Mouse (Mus musculus) forebrain, embryonic 13.5 days (tissue): ENCODE results near the gene Scgn. TPM values are rescaled to one million over a fixed set of nuclear protein-coding genes. Genes with fewer than 3 reads are reported as not detected.

ENCODE experiments used
- microRNA-seq: library from miRNA; unstranded; fragments of <30 nt; microRNA quantifications from one replicate; pipeline ENCODE4, GENCODE M21; 2016
- polyA plus RNA-seq: library from polyadenylated mRNA; unstranded; fragments of >200 nt; fragmentation: Nextera tagmentation; extraction: Ambion mirVana; gene quantifications from 2 replicates; pipeline ENCODE4 v1.2.1, GENCODE M21; 2015

Scgn gene
- polyA plus RNA-seq, 1 experiment from 2014 or later, result 2.1 TPM

Small RNA genes lying within 50 kb of the gene (microRNA-seq; reads per million reads assigned to microRNA genes)
- gene Gm44344, result not detected

Other genes with a start within 250 kb of the Scgn start
- 8.8 and 10.8 TPM in 2 replicates for gene Hist1h3c, start 245.6 kb downstream of the Scgn start, polyA plus RNA-seq
- gene Hist1h2bb, start 244.5 kb downstream of the Scgn start, polyA plus RNA-seq, result 3.0 and 5.5 TPM in 2 replicates
- 58.6 and 70.5 TPM in 2 replicates for gene Hist1h2ab, start 240.1 kb downstream of the Scgn start, polyA plus RNA-seq
- 17.0 and 19.6 TPM in 2 replicates for gene Hist1h3b, start 238.9 kb downstream of the Scgn start, polyA plus RNA-seq
- 5.7 and 6.1 TPM in 2 replicates for gene Hist1h4b, start 234.2 kb downstream of the Scgn start, polyA plus RNA-seq
- 0.64 and 1.1 TPM in 2 replicates for gene Hist1h4a, start 230.0 kb downstream of the Scgn start, polyA plus RNA-seq
- gene Hist1h3a, start 228.8 kb downstream of the Scgn start, polyA plus RNA-seq, result 6.3 and 7.2 TPM in 2 replicates
- 4.6 and 6.0 TPM in 2 replicates for gene Hist1h1a, start 227.5 kb downstream of the Scgn start, polyA plus RNA-seq
- 0.08 TPM in 1 of 2 replicates, not detected in the other for gene Trim38, start 221.3 kb downstream of the Scgn start, polyA plus RNA-seq
- gene Slc17a2, start 184.2 kb downstream of the Scgn start, polyA plus RNA-seq, result not detected in 2 replicates
- gene Slc17a3, start 151.8 kb downstream of the Scgn start, polyA plus RNA-seq, result not detected in 2 replicates
- not detected in 2 replicates for gene Slc17a1, start 123.5 kb downstream of the Scgn start, polyA plus RNA-seq
- not detected in 2 replicates for gene Slc17a4, start 76.2 kb downstream of the Scgn start, polyA plus RNA-seq
- gene Hist1h2ba, start 57.1 kb downstream of the Scgn start, polyA plus RNA-seq, result not detected in 2 replicates
- gene Hist1h2aa, start 56.8 kb downstream of the Scgn start, polyA plus RNA-seq, result not detected in 2 replicates